Mouse (Mus musculus): ENCODE results near the gene Gm10057. TPM values are rescaled to one million over a fixed set of nuclear protein-coding genes. Genes with fewer than 3 reads are reported as not detected.
"Not testable (repeated sequence)": the region's sequence is repeated elsewhere in the genome, so short reads cannot be mapped to it uniquely, and the experiment has no call there.

The Gm10057 gene
- polyA plus RNA-seq (2014; fragmentation: Nextera tagmentation; extraction: Ambion mirVana): not detected in 2 replicates

- not testable (repeated sequence) for H3K27ac ChIP-seq (ENCODE audit: low read depth, low read length); H3K4me2 ChIP-seq; H3K27me3 ChIP-seq (replicated peaks; ENCODE audit: control insufficient read depth, insufficient read depth, low read length); DNase-seq (ENCODE audit: low spot score); H3K9ac ChIP-seq (ENCODE audit: low read depth, low read length); H3K4me3 ChIP-seq (ENCODE audit: low read depth, low read length); ATAC-seq (replicated peaks; ENCODE audit: low FRiP score); H3K9me3 ChIP-seq (ENCODE audit: control insufficient read depth, low read length); H3K36me3 ChIP-seq (ENCODE audit: control insufficient read depth, insufficient read depth, low read length); H3K4me1 ChIP-seq (replicated peaks; ENCODE audit: control insufficient read depth, insufficient read depth, low read length)
Observed at GRCm38 (mm10) chrX:154054939-154055338, at the start of gene Gm10057. TSS of gene Gm10057 (minus strand) at chrX:154055039.

GRCm38 (mm10) chrX:154033727-154034126, 21.1 kb downstream of the Gm10057 start, which contains the start of gene 4921511M17Rik:
TSS of gene 4921511M17Rik (minus strand) at chrX:154033827.
- not testable (repeated sequence) for H3K9me3 ChIP-seq (ENCODE audit: control insufficient read depth, low read length); H3K4me2 ChIP-seq; H3K27ac ChIP-seq (ENCODE audit: low read depth, low read length); H3K9ac ChIP-seq (ENCODE audit: low read depth, low read length); H3K4me3 ChIP-seq (ENCODE audit: low read depth, low read length); H3K36me3 ChIP-seq (ENCODE audit: control insufficient read depth, insufficient read depth, low read length); H3K27me3 ChIP-seq (replicated peaks; ENCODE audit: control insufficient read depth, insufficient read depth, low read length); ATAC-seq (replicated peaks; ENCODE audit: low FRiP score); DNase-seq (ENCODE audit: low spot score); H3K4me1 ChIP-seq (replicated peaks; ENCODE audit: control insufficient read depth, insufficient read depth, low read length)

GRCm38 (mm10) chrX:154012540-154012939, 42.3 kb downstream of the Gm10057 start, which contains the start of gene Samt1:
TSS of gene Samt1 (minus strand) at chrX:154012640.
- not testable (repeated sequence) for H3K27ac ChIP-seq (ENCODE audit: low read depth, low read length); ATAC-seq (replicated peaks; ENCODE audit: low FRiP score); H3K4me2 ChIP-seq; H3K4me3 ChIP-seq (ENCODE audit: low read depth, low read length); DNase-seq (ENCODE audit: low spot score); H3K9me3 ChIP-seq (ENCODE audit: control insufficient read depth, low read length); H3K9ac ChIP-seq (ENCODE audit: low read depth, low read length); H3K36me3 ChIP-seq (ENCODE audit: control insufficient read depth, insufficient read depth, low read length); H3K27me3 ChIP-seq (replicated peaks; ENCODE audit: control insufficient read depth, insufficient read depth, low read length); H3K4me1 ChIP-seq (replicated peaks; ENCODE audit: control insufficient read depth, insufficient read depth, low read length)

Other genes with a start within 250 kb of the Gm10057 start
- 14.2 and 15.9 TPM in 2 replicates for gene Spin2c, start 222.8 kb downstream of the Gm10057 start, polyA plus RNA-seq (2014; fragmentation: Nextera tagmentation; extraction: Ambion mirVana)
- gene Samt1, start 42.4 kb downstream of the Gm10057 start, polyA plus RNA-seq (2014; fragmentation: Nextera tagmentation; extraction: Ambion mirVana): not detected in 2 replicates
- gene 4921511M17Rik, start 21.2 kb downstream of the Gm10057 start, polyA plus RNA-seq (2014; fragmentation: Nextera tagmentation; extraction: Ambion mirVana): not detected in 2 replicates
- gene Gm15140, start 65.6 kb upstream of the Gm10057 start, polyA plus RNA-seq (2014; fragmentation: Nextera tagmentation; extraction: Ambion mirVana): not detected in 2 replicates

Measured in liver, embryonic 11.5 days (tissue).